Mouse (Mus musculus): ENCODE results near the gene Supt4a. TPM values are rescaled to one million over a fixed set of nuclear protein-coding genes. Genes with fewer than 3 reads are reported as not detected.

The Supt4a gene
- polyA plus RNA-seq, 1 experiment from 2014 or later = 160 TPM

DNA sequence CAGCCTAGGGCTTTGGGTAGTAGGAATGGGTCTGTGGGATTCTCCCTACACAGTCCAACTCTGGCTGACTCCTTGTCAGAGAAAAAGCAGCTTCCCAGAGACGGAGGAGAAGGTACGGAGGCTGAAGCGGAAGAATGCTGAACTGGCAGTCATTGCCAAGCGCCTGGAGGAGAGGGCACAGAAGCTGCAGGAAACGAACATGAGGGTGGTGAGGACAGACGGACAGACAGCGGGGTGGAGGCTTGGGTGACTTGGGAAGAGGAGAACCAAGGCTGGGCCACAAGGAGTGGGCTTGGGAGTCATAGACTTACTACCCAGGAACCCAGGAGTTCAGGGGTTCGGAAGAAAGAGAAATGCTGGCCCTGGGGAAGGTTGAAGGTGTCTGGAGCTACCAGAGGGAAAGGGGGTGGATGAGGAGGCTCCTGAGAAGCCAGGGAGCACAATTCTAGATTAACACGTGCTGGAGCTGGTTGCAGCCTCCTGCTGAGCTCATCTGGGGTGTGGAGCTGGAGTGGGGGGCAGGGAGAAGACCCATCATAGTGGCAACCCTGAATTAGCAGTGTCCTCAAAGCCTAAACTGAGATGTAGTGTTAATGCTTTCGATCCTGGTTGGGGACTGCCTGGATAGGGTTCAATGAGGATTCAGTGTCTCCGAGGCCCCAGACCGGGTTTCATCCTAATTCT is 25.5 kb downstream of the Supt4a start:
- peak overlapping the region; percentile 82 for H3K9ac ChIP-seq (replicated peaks)
- 41% methylated on average over 12 of the region's 12 CpGs for WGBS
- H3K4me3 ChIP-seq = peak overlapping the region; percentile 68
- no peaks in the 10 kb centered on the region for H3K9me3 ChIP-seq
- H3K4me1 ChIP-seq = peaks cover 54% of the 10 kb centered on the region
- peak overlapping the region; percentile 95 for H3K4me2 ChIP-seq (replicated peaks)
- 0 out of 2 replicates have a peak, but pooled peaks cover 3% of the 10 kb centered on the region for H3K36me3 ChIP-seq
- peak overlapping the region; percentile 61 for H3K27ac ChIP-seq (replicated peaks)
- no peaks in the 10 kb centered on the region; the same call in 1 of the 2 replicates for H3K27me3 ChIP-seq
- no peak for ATAC-seq (replicated peaks)

- H3K4me3 ChIP-seq = peak overlapping the region; percentile 68
- H3K4me1 ChIP-seq = peaks cover 54% of the 10 kb centered on the region
- H3K27ac ChIP-seq (replicated peaks) = peak overlapping the region; percentile 61
- no peaks in the 10 kb centered on the region for H3K9me3 ChIP-seq
- no peaks in the 10 kb centered on the region; the same call in 1 of the 2 replicates for H3K27me3 ChIP-seq
- WGBS = under 1% methylated on average over 17 of the region's 17 CpGs
- ATAC-seq (replicated peaks) = peak; percentile 9; the same call in 1 of the 2 replicates
- 0 out of 2 replicates have a peak, but pooled peaks cover 3% of the 10 kb centered on the region for H3K36me3 ChIP-seq
- H3K4me2 ChIP-seq (replicated peaks) = peak overlapping the region; percentile 95
- H3K9ac ChIP-seq (replicated peaks) = peak overlapping the region; percentile 82
These were observed 26.2 kb downstream of the Supt4a start for GRCm38 (mm10) chr11:87763511-87763987.

GRCm38 (mm10) chr11:87763988-87764876 is 26.9 kb downstream of the Supt4a start:
- H3K36me3 ChIP-seq = 0 out of 2 replicates have a peak, but pooled peaks cover 3% of the 10 kb centered on the region
- no peaks in the 10 kb centered on the region; the same call in 1 of the 2 replicates for H3K27me3 ChIP-seq
- WGBS = under 1% methylated on average over 64 of the region's 65 CpGs
- H3K4me2 ChIP-seq (replicated peaks) = peak overlapping the region; percentile 95
- peak overlapping the region; percentile 82 for H3K9ac ChIP-seq (replicated peaks)
- H3K27ac ChIP-seq (replicated peaks) = peak overlapping the region; percentile 61
- no peaks in the 10 kb centered on the region for H3K9me3 ChIP-seq
- peaks cover 54% of the 10 kb centered on the region for H3K4me1 ChIP-seq
- ATAC-seq (replicated peaks) = peak; percentile 27
- peak overlapping the region; percentile 68 for H3K4me3 ChIP-seq

GRCm38 (mm10) chr11:87768745-87769144 is 31.4 kb downstream of the Supt4a start:
- H3K36me3 ChIP-seq = peaks cover 26% of the 10 kb centered on the region

DNA sequence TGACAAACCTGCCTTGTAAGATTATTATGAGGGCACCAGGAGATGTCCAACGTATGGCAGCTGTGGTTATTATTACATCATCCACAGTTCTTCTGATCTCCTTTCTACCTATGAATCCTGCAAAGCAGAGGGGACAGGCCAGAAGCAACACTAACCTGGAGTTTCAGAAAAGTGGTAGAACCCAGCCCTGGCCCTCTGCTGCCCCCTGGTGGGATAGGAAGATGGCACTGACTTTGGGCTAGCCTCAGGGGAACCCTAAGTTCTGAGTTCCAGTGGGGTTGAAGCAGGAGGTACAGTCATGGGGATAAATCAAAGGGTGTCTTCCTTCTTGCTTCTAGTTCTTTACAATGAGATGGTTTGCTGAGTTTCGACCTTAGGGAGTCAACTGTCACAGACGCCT is 33.6 kb downstream of the Supt4a start:
- Histone ChIP-seq H3K27ac (replicated peaks) (no peak overlapping the region), H3K27me3 (no peaks in the 10 kb centered on the region), H3K4me3 (no peak overlapping the region), H3K36me3 (peaks cover 34% of the 10 kb centered on the region), H3K9ac (replicated peaks) (no peak overlapping the region), H3K9me3 (no peaks in the 10 kb centered on the region), H3K4me1 (no peaks in the 10 kb centered on the region), H3K4me2 (replicated peaks) (no peak overlapping the region)
- ATAC-seq (replicated peaks) = no peak
- 65% methylated on average over 3 of the region's 3 CpGs for WGBS

More at GRCm38 (mm10) chr11:87768745-87769144, 31.4 kb downstream of the Supt4a start:
- Histone ChIP-seq H3K4me2 (replicated peaks) (no peak overlapping the region), H3K4me3 (no peak overlapping the region), H3K9me3 (no peaks in the 10 kb centered on the region), H3K4me1 (peaks cover 16% of the 10 kb centered on the region), H3K9ac (replicated peaks) (no peak overlapping the region), H3K27ac (replicated peaks) (no peak overlapping the region), H3K27me3 (no peaks in the 10 kb centered on the region)
- ATAC-seq (replicated peaks) = no peak
- 87% methylated on average over 4 of the region's 4 CpGs for WGBS

DNA sequence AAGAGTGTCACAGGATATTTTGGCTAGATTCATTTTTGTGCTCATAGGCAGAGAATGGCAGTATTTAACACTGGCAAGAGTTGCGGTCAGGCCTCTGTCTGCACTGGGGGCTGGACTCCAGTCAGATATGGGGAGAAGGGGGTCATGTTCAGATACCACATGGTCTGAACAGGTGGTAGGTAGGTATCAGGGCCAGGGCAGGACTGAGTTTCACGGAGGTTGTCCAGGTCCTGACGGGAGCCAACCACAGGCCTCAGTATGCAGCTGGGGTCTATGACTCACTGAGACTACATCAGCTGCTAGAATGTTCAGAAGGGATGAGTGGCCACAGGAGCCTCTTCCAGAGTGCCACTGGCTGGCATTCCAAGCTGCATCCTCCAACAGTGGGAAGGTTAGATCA is 35.0 kb downstream of the Supt4a start:
- no peak for ATAC-seq (replicated peaks)
- Histone ChIP-seq H3K27ac (replicated peaks) (no peak overlapping the region), H3K4me1 (no peaks in the 10 kb centered on the region), H3K9ac (replicated peaks) (no peak overlapping the region), H3K4me2 (replicated peaks) (no peak overlapping the region), H3K36me3 (peaks cover 39% of the 10 kb centered on the region), H3K4me3 (no peak overlapping the region), H3K27me3 (no peaks in the 10 kb centered on the region), H3K9me3 (no peaks in the 10 kb centered on the region)
- 95% methylated on average over 3 of the region's 3 CpGs for WGBS

DNA sequence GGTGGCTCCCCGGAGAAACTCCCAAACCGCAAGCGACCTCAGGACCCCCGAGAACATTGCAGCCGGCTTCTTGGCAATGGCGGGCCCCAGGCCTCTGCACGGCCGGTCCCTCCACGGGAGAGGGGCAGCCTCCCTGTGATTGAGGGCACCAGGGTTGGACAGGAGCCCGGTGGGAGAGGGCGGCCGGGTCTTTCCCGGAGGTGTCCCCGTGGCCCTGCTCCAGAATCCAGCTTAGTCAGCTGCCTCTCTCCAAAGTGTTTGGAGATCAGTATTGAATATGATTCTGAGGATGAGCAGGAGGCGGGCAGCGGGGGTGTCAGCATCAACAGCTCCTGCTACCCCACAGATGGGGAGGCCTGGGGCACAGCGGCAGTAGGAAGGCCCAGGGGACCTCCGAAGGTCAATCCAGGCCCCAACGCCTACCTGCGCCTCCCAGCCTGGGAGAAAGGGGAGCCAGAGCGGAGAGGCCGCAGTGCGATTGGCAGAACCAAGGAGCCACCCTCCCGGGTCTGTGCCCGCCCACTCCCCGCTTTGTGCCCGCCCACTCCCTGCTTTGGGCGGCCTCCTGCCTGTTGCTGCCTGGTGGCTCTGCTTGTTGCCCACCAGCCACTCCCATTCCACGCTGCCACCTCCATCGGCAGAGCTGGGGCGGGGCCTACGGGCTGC is 40.9 kb downstream of the Supt4a start:
- Histone ChIP-seq H3K4me2 (replicated peaks) (peak overlapping the region; percentile 51), H3K27me3 (no peaks in the 10 kb centered on the region), H3K9me3 (no peaks in the 10 kb centered on the region), H3K36me3 (peaks cover 16% of the 10 kb centered on the region), H3K27ac (replicated peaks) (no peak overlapping the region), H3K9ac (replicated peaks) (peak overlapping the region; percentile 46), H3K4me3 (peak overlapping the region; percentile 28), H3K4me1 (peaks cover 14% of the 10 kb centered on the region)
- WGBS = 9% methylated on average over 31 of the region's 32 CpGs
- peak; percentile 81 for ATAC-seq (replicated peaks)

- H3K36me3 ChIP-seq = peaks cover 13% of the 10 kb centered on the region
- H3K4me2 ChIP-seq (replicated peaks) = peak overlapping the region; percentile 51
- ATAC-seq (replicated peaks) = no peak
- H3K27ac ChIP-seq (replicated peaks) = no peak overlapping the region
- H3K27me3 ChIP-seq = no peaks in the 10 kb centered on the region
- peaks cover 14% of the 10 kb centered on the region for H3K4me1 ChIP-seq
- no peak overlapping the region for H3K9ac ChIP-seq (replicated peaks)
- no peak overlapping the region for H3K4me3 ChIP-seq
- 40% methylated on average over 12 of the region's 12 CpGs for WGBS
- H3K9me3 ChIP-seq = no peaks in the 10 kb centered on the region
These were observed 41.6 kb downstream of the Supt4a start for GRCm38 (mm10) chr11:87778915-87779314.

GRCm38 (mm10) chr11:87779392-87779791 is 42.0 kb downstream of the Supt4a start:
- H3K27me3 ChIP-seq = no peaks in the 10 kb centered on the region
- no peak for ATAC-seq (replicated peaks)
- WGBS = 92% methylated on average over 4 of the region's 4 CpGs

GRCm38 (mm10) chr11:87780130-87780529 is 42.8 kb downstream of the Supt4a start:
- H3K4me1 ChIP-seq = peaks cover 14% of the 10 kb centered on the region
- WGBS = 88% methylated on average over 8 of the region's 8 CpGs
- no peak overlapping the region for H3K9ac ChIP-seq (replicated peaks)
- H3K27ac ChIP-seq (replicated peaks) = no peak overlapping the region
- no peaks in the 10 kb centered on the region for H3K27me3 ChIP-seq
- no peaks in the 10 kb centered on the region for H3K9me3 ChIP-seq
- ATAC-seq (replicated peaks) = no peak
- no peak overlapping the region for H3K4me3 ChIP-seq
- no peak overlapping the region for H3K4me2 ChIP-seq (replicated peaks)
- H3K36me3 ChIP-seq = peaks cover 16% of the 10 kb centered on the region

More at GRCm38 (mm10) chr11:87779392-87779791, 42.0 kb downstream of the Supt4a start:
- H3K9me3 ChIP-seq = no peaks in the 10 kb centered on the region
- H3K27ac ChIP-seq (replicated peaks) = no peak overlapping the region
- H3K4me2 ChIP-seq (replicated peaks) = no peak overlapping the region
- H3K36me3 ChIP-seq = peaks cover 13% of the 10 kb centered on the region
- peaks cover 14% of the 10 kb centered on the region for H3K4me1 ChIP-seq
- no peak overlapping the region for H3K4me3 ChIP-seq
- no peak overlapping the region for H3K9ac ChIP-seq (replicated peaks)

- Histone ChIP-seq H3K9me3 (no peaks in the 10 kb centered on the region), H3K4me2 (replicated peaks) (no peak overlapping the region), H3K36me3 (peaks cover 3% of the 10 kb centered on the region; the same call in 1 of the 2 replicates), H3K27me3 (no peaks in the 10 kb centered on the region), H3K9ac (replicated peaks) (no peak overlapping the region), H3K4me3 (no peak overlapping the region), H3K27ac (replicated peaks) (no peak overlapping the region), H3K4me1 (no peaks in the 10 kb centered on the region)
- WGBS = 90% methylated on average over 6 of the region's 6 CpGs
- no peak for ATAC-seq (replicated peaks)
These were observed 52.7 kb downstream of the Supt4a start for GRCm38 (mm10) chr11:87790088-87790487.

Measured in forebrain, embryonic 15.5 days (tissue).